Mouse (Mus musculus) common myeloid progenitor, adult 5-6 weeks (primary cell): ENCODE data around the gene Tmcc3. TPM values are rescaled to one million over a fixed set of nuclear protein-coding genes. Genes with fewer than 3 reads are reported as not detected.

Experiments used
- ATAC-seq: replicated peaks from 2 replicates; pipeline ENCODE4 v1.8.0; 2016; ENCODE audit warnings: low read depth, mild to moderate bottlenecking, moderate TSS enrichment, inconsistent platforms; ENCODE audit not compliant: poor library complexity, severe bottlenecking
- total RNA-seq: library from RNA; stranded (forward); fragments of 200-1000, 187-1606 nt; gene quantifications from 2 replicates; pipeline ENCODE4 v1.2.3, GENCODE M21; 2017

The Tmcc3 gene
- total RNA-seq, 1 experiment from 2014 or later: 0.37 TPM

DNA sequence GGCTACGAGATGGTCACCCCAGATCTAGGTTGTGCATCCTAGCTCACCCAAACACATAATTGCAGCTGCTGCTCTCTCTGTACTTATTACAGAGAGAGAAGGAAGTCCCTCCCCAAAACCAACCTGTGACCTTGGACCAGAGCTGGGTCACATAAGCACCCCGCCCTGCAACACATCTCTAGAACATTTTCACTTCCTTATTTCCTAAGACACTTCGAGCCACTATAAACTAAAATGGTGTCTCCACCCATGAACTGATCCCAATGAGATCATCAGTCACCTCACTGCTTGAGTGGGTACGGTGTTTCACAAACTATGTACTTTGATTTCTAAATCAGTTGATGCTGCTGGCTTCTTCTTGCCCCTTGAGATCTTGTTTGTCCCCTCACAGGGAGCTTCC is 293.7 kb downstream of the Tmcc3 start:
- peak; percentile 46 for ATAC-seq

DNA sequence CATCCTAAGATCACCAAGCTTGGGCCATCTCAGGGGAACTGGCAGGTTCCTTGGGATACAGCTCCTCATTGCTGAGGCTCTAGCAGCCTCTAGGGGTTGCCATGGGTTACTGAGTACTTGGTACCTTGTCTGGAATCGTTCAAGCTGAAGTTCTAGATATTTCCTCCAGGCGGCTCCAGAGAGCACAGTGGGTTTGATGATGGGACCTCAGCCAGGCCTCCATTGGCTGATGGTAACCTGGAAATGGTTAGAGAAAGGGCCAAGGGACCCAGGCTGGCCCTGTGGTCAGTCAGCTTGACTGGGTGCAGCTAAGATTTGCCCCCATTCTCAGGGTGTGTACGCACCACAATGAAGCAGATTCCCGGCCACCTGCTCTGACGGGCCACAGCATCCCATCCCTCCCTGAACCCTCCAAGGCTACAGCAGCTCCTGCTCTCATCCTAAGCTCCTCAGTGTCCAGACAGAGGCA is 297.6 kb downstream of the Tmcc3 start:
- ATAC-seq: peak; percentile 94

DNA sequence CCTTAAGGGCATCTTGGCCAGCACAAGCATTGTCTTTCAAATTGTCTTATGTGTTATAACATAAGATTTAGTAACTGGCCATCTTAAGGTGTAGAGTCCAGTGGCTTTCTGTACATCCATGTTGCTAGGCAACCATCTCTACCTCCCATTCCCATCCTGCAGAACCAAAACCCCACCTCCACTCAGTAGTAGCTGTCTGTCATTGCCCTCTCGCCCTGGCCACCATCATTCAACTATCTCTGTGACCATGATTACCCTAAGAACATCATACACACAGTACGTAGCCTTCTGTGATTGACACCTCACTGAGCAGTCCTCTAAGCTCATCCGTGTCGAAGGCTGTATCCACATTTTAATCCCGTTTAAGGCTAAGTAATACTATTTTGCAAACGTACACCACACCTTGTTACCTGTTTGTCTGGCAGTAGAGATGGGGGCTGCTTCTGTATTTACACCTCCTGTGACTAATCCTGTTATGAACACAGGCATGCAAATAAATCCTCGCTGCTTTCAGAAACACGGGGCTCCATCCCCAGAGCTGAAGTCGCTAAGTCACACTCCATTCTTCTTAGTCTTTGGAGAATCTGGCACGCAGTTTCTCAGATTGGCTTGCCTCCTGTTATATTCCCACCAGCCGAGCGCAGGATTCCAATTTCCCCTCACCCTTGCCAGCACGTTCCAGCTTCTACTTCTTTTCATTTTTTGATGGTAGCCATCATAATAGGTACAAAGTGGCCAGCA is 299.6 kb downstream of the Tmcc3 start:
- no peak for ATAC-seq

DNA sequence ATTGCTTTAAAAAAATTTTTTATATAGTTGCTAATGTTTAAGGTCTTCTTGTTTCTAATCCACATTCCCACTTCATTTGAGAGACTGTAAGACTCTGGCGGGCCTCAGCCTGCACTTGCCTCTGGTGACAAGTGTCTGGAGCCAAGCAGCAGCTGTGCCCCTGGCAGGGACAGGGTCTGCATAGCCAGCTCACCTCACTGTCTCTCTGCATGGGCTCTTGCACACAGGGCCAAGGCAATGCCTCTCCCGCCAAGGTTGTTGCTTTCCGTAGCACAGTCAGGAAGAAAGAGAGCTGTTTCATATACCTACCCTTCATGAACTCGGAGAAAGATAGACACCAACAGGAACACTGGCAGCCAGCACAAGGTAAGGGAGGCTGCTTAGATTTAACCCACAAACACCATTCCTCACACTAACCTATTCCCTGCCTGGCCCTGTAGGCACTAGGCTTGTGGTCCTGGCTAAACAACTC is 300.3 kb downstream of the Tmcc3 start:
- no peak for ATAC-seq

DNA sequence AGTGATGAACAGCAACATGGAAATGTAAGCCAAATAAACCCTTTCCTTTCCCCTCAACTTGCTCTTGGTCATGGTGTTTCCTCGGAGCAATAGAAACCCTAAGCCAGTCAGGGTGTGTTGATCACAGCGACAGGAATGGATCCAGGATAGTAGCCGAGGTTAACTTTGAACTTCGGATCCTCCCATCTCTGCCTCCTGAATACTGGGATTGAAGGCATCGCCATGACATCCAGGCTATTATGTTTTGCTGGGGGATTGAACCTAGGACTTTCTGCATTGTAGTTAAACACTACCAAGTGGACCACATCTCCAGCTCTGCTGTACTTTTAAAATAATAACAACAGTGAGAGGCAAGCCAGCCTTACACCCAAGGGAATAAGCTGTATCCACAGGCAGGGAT is 307.8 kb downstream of the Tmcc3 start:
- no peak for ATAC-seq

- no peak for ATAC-seq
These were observed 308.8 kb downstream of the Tmcc3 start for GRCm38 (mm10) chr10:94620561-94620960.

DNA sequence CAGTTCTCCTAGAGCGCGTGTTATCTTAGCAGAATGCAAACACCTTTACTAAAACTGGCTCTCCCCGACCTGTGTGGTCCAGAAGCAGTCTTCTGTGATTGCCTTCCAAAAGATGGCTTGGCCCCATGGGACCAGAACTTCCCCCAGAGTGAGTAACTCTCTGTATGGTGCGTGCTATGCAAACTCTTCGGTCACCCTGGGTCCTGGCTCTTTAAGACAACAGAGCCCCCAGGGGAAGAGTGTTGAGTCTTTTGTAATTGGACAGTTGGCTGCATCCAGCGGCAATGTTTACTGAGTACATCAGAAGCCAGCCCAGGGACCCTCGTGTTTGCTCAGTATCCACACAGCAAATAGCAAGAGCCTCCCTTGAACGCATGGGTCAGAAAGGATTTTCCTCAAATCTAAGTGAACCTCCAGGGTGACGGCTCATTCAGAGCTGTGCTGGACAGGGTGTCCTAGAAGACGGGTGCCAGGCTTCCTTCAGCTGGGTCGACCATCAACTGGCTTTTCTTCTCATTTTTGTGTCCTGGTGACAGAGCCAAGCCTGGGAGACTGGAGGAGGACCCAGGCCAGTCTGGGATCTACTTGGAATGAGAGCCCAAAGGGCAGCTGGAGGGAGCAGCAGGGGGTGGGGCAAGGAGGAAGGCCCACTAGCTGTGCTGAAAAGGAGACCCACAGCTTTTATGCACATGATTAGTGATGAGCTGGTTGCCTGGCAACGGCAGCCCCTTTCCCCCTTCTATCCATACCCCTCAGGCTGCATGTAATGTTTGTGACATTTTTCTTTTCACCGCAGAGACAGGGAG is 309.9 kb downstream of the Tmcc3 start:
- no peak for ATAC-seq

DNA sequence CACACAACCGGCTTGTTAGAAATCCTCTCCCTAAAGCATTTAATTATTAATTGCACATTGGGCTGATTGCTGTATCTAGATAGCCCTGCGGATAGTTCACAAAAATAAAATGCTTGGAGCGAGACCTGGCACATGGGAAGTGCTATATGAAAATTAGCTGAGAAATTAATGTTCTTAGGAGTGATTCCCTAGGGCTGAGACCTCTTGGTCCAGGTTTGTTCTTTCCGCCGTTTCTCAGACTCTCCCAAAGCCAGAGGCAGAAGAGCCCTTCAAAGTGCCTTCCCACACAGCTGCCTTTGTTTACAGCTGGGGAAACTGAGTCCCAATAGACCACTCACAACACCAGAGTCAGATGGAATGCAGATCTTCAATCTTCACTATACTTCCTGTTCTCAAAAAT is 310.5 kb downstream of the Tmcc3 start:
- no peak for ATAC-seq

DNA sequence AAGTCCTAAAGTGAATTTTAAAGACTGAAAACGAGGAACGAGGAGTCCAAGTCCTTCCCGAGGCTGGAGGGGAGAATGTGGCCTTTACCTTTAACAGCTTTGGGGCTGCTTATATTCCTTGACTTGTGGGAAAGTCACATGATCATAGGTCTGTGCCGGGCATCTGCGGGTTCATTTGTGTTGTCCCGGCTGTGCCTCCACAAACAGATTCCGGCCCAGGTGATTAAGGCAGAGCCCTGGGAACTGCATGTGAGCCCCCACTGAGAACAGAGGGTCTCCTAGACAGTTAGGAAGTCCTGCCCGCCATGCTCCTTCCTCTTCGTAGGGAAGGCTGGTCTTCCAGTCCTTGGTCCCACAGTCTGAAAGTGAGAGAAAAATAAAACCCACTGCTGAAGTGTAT is 311.1 kb downstream of the Tmcc3 start:
- no peak for ATAC-seq

DNA sequence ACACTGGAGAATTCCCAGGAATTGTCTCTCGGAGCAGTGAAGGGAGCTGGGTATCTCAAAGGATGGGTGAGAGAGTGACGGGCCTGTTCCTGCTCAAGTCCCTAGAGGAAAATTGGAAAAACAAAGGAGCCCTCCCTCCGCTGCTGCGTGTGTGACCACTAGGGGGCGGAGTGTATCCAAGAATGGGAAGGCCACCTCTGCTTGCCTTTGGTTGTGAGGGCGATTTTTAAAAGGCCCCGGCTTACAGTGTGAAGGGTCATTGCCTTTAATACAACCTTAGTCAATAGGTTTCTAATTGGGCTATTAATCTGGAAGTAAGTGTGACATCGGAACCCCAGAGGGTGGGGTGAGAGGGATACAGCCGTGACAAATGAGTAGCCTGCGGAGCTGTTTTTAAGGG is 311.9 kb downstream of the Tmcc3 start:
- ATAC-seq: peak; percentile 83

GRCm38 (mm10) chr10:94625036-94625435 is 313.3 kb downstream of the Tmcc3 start:
- no peak for ATAC-seq

GRCm38 (mm10) chr10:94625606-94626005 is 313.9 kb downstream of the Tmcc3 start:
- ATAC-seq: no peak

DNA sequence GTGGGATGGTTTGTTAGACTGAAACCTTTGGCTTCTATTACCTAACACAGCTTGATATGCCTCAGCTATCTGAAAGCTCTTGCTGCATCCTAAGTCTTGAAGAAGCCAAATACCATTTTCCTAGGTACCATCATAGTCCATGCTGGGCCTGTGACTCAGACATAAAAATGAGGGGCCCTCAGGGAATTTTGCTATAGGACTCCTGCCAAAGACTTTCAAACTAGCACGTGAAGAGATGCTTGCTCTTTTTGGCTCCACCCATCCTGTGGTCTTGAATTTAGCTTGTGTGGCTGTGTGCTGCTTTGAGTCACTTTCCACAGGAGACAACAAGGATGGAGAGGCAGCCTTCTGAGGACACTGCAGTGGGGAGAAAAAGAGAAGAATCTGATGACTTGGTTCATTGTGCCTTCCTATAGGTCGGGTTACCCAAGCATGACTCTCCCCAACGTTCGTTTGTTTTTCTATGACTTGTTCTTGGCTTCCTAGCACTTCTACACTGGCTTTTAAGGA is 319.1 kb downstream of the Tmcc3 start:
- ATAC-seq: no peak

DNA sequence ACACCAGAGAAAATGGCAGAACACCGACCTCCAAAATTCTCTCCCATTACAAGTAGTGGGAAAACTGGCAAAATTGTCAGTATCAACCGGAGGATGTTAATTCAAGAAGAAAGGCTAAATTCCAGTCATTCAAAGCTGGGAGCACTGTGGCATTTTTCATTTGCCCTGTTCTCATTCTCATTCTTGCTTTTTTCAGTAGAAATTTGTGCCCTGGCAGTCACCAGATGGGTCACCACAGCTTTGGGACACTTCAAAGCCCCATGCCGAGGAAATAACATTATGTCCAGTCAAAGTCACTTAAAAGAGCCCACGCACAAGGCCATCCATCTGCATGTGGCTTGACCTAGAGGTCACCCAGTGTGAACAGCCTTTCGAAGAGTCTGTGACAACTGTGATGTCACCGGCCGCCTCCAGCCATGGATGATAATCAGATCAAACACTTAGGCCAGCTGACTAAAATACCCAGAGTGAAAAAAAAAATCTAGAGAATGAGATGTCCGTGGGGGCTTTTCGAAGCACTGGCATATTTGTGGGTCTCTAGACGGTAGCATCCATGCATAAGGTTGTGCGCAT is 319.9 kb downstream of the Tmcc3 start:
- no peak for ATAC-seq

GRCm38 (mm10) chr10:94632245-94632644 is 320.5 kb downstream of the Tmcc3 start:
- no peak for ATAC-seq

DNA sequence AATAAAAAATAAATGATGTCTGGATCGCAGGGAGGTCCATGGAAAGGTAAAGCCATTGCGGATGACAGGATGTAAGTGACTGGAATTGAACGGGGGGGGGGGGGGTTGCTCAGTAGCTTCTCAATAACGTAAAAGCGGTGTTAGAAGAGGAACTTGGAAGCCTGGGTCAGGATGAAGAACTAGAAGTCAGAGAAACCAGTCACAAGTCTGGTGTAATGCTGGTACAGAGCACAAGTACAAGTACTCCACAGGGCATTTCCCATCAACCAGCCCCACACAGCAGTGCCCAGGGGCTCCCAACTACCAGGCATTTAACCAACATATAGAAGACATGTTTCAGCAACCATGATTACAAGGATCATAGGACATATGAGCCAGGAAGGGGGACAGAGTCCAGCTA is 326.9 kb downstream of the Tmcc3 start:
- ATAC-seq: no peak

GRCm38 (mm10) chr10:94639281-94639680 is 327.5 kb downstream of the Tmcc3 start:
- ATAC-seq: peak; percentile 82

GRCm38 (mm10) chr10:94640067-94640466 is 328.3 kb downstream of the Tmcc3 start:
- peak; percentile 80 for ATAC-seq
